Mouse (Mus musculus): ENCODE results near the gene Imp4.

- no peak for TF ChIP-seq CTCF (IDR thresholded peaks at IDR 0.05; ENCODE audit: borderline replicate concordance, insufficient read depth, low read depth, low read length)
- no peak for TF ChIP-seq POLR2A (IDR thresholded peaks at IDR 0.05; ENCODE audit: borderline replicate concordance, insufficient read depth, low read length)
Measured at GRCm38 (mm10) chr1:34468500-34468899, 28.8 kb downstream of the Imp4 start.

Data from cerebellum, adult 2 months (tissue).